Mouse (Mus musculus): ENCODE measurements at regions not wholly inside any gene's neighbourhood (a gene's known extent, or its start where the extent isn't known, plus 50 kb on each side); places are given as distances from the start of the nearest gene placed in this dataset.

GRCm38 (mm10) chr19:15487576-15487975 is 459.6 kb downstream of the Psat1 start:
- DNase-seq, result no peak

GRCm38 (mm10) chr19:15481605-15482004 is 465.5 kb downstream of the Psat1 start:
- DNase-seq, result no peak

DNA sequence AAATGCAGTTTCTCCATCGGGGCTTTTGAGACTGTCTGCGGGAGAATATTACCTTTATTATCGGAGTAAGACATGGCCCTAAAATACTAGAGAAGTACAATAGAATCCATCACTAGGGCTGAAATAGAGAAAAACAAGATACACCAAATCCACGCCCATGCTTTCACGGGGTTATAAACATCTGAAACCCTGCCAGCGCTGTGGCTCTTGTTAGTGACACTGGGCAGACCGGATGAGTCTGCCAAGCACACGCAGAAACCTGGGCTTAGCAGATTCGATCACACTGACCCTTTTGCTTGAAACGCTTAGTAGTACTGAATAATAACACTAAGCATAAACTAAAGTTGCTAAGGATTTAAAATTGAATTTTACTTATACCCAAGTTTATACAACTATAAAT is 477.6 kb downstream of the Psat1 start:
- no peak for DNase-seq

DNA sequence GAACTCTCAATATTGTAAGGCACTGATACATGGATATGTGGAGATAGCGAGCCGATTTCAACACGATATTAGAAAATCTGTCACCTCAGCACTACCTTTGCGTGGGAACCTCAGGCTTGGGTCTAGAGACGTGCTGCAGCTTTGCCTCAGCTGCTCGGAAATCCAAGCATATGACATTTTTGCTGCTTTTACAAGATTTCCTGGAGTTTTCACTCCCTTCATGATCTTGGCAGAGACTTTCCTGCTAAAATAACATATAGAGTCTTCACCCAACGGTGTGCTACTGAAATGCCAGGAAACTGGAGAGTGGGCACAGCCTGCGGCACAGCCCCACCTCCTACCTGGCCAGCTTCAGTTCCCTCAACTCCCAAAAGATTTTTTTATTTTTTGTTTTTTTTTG is 480.4 kb downstream of the Psat1 start:
- DNase-seq, result no peak

DNA sequence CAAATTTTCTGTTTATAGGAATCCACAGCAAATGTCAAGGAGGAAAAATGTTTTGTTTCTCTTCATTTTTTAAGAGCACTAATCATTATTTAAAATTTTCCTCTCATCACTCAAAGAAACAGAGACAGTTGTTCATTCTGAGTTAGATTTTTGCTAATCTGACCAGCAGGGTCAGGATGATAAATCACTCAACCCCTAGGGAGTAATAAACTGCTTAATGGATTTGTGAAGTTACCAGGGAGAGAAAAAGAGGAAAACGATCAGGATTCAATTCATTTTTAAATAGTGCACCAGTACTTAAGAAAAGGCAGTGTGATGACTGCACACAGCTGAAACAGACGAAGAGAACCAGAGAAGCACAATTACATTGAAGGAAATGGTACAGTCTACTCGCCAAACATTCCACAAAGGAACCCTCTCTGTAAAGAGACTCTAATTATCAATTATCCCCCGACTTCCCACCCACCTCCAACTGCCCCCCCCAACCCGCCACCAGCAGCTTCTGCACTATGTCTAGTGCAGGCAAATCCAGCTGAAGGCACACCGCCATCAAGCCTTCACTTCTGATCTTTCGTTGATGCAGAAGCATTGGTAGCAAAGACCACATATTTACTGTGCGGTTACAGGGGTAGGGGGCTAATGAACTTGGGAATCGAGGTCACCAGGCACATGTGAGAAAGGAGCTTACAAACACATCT is 481.9 kb downstream of the Psat1 start:
- no peak for DNase-seq

- DNase-seq, result no peak
These were observed 489.3 kb downstream of the Psat1 start for GRCm38 (mm10) chr19:15457793-15458192.

GRCm38 (mm10) chr19:15456943-15457735 is 490.0 kb downstream of the Psat1 start:
- no peak for DNase-seq

- no peak for DNase-seq
These were observed 498.1 kb downstream of the Psat1 start for GRCm38 (mm10) chr19:15448989-15449388.

DNA sequence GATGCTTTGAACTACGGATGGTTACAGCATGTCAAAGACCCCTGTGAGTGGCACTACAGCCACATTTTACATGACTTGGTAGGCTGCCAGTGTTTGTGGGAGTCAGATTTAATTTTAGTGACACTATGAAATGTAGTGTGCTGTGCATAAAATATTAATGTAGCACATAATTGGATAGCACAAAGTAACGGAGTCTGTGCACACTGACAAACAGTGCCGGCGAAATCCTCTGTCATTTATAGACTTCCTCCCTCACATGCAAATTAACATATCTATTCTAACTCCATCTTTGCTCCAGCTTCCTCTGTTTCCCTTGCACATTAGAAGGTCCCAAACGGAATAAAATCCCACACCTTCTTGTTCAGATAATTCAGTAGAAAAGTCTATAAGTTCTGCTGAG is 515.3 kb downstream of the Psat1 start:
- no peak for DNase-seq

DNA sequence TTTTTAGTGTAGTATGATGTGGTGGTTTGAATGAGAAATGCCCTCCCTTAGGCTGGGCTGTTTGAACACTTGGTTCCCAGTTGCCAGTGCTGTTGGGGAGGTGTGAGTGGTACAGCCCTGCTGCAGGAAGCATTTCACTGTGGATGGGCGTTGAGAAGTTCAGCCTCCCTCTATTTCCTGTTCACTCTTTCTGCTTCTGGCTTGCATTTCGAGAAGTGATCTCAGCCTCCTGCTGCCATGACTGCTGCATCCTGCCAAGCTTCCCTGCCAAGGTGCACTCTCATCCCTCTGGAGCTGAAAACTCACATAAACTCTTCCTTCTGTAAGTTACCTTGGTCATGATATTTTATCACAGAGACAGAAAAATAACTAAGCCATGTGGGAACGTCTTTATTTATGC is 525.8 kb downstream of the Psat1 start:
- no peak for DNase-seq

GRCm38 (mm10) chr19:15398624-15399023 is 548.5 kb downstream of the Psat1 start:
- no peak for DNase-seq

- DNase-seq, result no peak
These were observed 575.5 kb downstream of the Psat1 start for GRCm38 (mm10) chr19:15371682-15372081.

DNA sequence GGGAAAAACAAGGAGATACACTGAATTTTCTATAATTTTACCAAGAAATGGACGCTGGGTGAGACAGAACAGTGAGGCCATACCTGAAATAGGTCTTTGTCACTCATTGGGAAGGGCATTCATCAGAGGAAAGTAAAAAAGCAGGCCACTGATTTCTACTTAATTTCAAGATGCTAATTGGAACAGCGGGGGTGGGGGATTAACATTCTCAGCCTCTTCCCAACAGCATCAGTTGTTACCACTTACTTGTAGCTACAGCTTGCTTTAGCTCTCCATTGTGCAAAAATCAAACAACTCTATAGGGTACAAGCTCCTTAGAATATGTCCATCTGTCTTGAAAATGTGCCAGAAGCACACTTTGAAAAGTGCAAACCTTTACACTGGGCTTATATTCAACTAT is 580.2 kb downstream of the Psat1 start:
- no peak for DNase-seq

DNA sequence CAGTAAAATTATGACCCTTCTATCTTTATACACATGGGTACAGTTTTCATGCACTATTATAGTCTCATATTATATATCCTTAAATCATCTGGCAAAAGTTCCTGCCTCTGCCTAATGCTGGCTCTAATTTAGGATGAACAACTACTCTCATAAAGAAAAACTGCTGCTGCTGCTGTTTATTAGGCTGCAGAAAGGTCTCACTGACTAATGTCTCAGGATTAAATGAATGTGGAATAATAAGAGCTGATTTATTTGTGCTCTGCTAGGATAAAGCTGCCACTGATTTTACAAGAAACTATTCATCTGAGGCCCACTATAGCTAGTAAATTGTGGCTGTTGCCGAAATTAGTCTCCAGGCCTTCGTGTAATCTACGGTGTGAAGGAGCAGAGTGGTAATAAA is 590.0 kb downstream of the Psat1 start:
- DNase-seq, result no peak

GRCm38 (mm10) chr19:15348356-15348755 is 598.8 kb downstream of the Psat1 start:
- no peak for DNase-seq

- no peak for DNase-seq
These were observed 604.9 kb downstream of the Psat1 start for GRCm38 (mm10) chr19:15342229-15342628.

DNA sequence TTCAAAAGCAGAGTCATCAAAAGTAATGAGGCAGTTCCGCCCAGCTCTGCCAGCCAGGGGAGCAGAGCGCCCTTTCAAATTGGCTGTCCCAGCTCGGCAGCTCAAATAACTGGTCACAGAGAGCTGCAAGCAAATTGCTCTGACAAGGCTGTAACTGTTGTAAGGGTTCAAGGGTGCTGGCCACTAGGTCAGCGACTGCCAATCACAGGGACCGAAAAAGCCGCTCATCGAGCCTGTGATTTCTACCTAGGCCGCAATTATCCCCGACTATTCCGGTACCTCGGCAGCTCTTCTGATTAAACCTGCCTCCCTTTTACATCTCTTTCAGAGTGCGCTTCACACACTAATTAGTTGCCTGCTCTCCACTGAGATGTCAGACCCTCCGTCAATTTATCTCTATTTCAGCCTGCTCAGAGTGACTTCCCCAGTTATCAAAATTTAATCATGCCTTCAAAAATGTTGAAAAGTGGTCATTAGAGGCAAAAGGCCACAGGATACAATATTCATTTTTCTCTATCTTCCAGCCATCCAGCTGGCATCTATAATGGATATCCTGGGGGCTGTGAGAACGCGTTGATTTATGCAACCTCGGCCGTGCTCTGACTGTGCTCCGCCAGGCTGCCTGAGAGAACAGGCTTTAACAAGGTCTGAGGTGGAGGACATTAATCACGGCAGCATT is 606.7 kb downstream of the Psat1 start:
- peak; percentile 3 for DNase-seq

DNA sequence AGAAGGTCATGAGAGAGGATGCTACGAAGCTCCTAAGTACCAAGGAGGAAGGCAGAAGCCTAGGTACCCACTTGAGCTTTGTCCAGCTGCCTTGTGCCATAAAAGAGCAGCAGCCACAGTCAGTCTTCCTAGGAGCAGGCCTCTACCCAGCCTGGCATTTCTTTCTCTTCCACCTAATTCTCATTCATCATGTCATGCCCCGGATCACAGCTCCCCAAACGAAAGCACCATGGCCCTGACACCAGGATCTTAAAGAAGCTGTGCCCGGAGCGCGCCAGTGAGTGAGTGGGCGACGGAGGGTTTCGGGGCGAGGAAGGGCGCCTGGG is 607.2 kb downstream of the Psat1 start:
- DNase-seq, result no peak

GRCm38 (mm10) chr19:15330155-15330554 is 617.0 kb downstream of the Psat1 start:
- DNase-seq, result no peak

DNA sequence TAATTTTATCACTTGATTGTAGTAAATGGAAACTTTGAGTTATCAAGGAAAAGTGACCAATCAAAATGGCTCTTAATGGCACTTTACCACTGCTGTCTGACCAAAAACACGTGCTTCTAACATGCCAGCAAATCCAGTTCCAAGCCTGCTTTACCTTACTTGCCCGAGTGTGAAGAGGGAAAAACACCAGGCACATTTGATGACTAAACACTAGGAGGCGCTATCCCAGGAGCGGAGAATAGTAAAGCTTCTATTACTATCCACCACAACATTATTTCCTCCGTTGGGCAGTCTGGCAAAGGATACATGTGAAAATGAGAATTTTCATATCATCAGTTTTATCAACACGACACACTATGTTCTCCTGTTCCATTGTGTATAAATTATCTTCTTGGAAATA is 647.7 kb downstream of the Psat1 start:
- DNase-seq, result peak; percentile 7

DNA sequence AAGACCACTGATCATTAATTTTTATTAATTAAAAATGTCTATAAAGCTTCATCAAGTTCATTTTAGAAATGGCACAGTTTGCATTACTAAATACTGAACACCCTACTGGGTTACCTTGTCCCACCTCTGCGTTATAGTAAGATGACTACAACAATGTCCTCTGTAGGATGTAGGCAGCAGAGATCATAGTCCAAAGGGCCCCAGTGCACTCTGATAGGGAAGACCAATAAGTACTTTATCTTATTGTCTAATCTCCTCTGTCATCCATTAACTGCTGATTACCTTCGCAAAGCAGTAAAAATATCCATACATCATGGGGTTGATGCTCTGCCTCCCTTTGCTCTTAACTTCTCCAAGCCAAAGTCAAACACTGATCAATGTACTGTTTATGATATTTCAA is 662.1 kb downstream of the Psat1 start:
- no peak for DNase-seq

- no peak for DNase-seq
These were observed 644.9 kb upstream of the Tle4 start for GRCm38 (mm10) chr19:15242781-15243180.

Measured in adrenal gland, adult 2 months (tissue).